Comparison of ENCODE assay signal across 29 mouse cellular contexts in the genomic region with DNA sequence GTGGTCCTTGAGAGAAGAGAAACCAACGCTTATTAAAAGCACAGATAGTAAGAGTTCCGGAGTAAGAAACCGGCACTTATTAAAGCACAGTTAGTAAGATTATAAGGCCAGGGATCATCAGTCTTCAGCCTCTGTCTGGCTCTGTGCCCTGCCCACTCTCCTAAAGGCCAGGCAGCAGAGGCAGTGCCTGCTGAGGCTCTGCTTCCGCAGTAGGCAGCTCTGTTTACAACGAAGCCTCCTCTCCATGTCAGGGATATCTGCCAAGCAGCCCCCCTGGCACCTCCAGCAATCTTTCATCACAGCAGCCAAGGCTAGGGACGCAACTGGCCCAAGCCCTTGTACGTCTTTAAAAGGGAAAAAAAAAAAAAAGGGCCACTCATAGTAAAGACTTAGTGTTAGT.
DNase-seq lines count a peak whose midpoint lies in the region; ATAC-seq and TF ChIP-seq lines count a peak whose summit lies in the region.
"Had no signal": no experiment of that assay in that cellular context is flagged by ENCODE, and none has a peak within 500 bp of the region (broad histone marks: within the 10 kb centered on the region; RNA-seq: fewer than 3 reads in every experiment).

No protein-coding gene starts in this region.

- H3K27ac ChIP-seq in heart, embryonic 12.5 days (ENCODE audit: poor library complexity, severe bottlenecking), result no peak overlapping the region
- H3K27ac ChIP-seq in lung, postnatal 0 days (ENCODE audit: low read length), result no peak overlapping the region
- no peak overlapping the region for H3K27ac ChIP-seq in kidney, embryonic 15.5 days
- H3K27ac ChIP-seq: forebrain, embryonic 13.5 days; hindbrain, embryonic 13.5 days; layer of hippocampus, adult 2 months; limb, embryonic 10.5 days; limb, embryonic 15.5 days; liver, embryonic 13.5 days; lung, embryonic 15.5 days; midbrain, embryonic 12.5 days; neural tube, embryonic 13.5 days had no signal

- H3K27me3 ChIP-seq in heart, embryonic 12.5 days (replicated peaks), result no peaks in the 10 kb centered on the region
- no peaks in the 10 kb centered on the region for H3K27me3 ChIP-seq in lung, postnatal 0 days (replicated peaks; ENCODE audit: insufficient read depth, low read length)
- H3K27me3 ChIP-seq in kidney, embryonic 15.5 days, result no peaks in the 10 kb centered on the region
- H3K27me3 ChIP-seq: forebrain, embryonic 13.5 days; hindbrain, embryonic 13.5 days; limb, embryonic 15.5 days; liver, embryonic 13.5 days; lung, embryonic 15.5 days; megakaryocyte, embryonic 14.5 days; midbrain, embryonic 12.5 days; neural tube, embryonic 13.5 days had no signal

- TF ChIP-seq CTCF in lung, postnatal 0 days (IDR thresholded peaks at IDR 0.05), result no peak
- no peak for TF ChIP-seq CTCF in lung, adult 2 months (IDR thresholded peaks at IDR 0.05; ENCODE audit: insufficient read depth, low read length)

- H3K36me3 ChIP-seq in heart, embryonic 12.5 days, result no peaks in the 10 kb centered on the region
- no peaks in the 10 kb centered on the region for H3K36me3 ChIP-seq in lung, postnatal 0 days (ENCODE audit: insufficient read depth, low read length)
- H3K36me3 ChIP-seq in kidney, embryonic 15.5 days, result no peaks in the 10 kb centered on the region
- H3K36me3 ChIP-seq: G1E; hindbrain, embryonic 13.5 days; limb, embryonic 10.5 days; limb, embryonic 15.5 days; liver, embryonic 13.5 days; lung, embryonic 15.5 days; midbrain, embryonic 12.5 days; neural tube, embryonic 13.5 days had no signal

- ATAC-seq in heart, embryonic 12.5 days (ENCODE audit: insufficient number of reproducible peaks, low FRiP score), result no peak
- ATAC-seq in lung, postnatal 0 days, result peak; percentile 11; the same call in 1 of the 2 replicates
- no peak for ATAC-seq in kidney, embryonic 15.5 days (replicated peaks; ENCODE audit: low FRiP score)
- ATAC-seq: forebrain, embryonic 13.5 days had no signal

- WGBS in heart, embryonic 12.5 days, result 66% methylated on average over 7 of the region's 7 CpGs
- WGBS in lung, postnatal 0 days, result 44% methylated on average over 7 of the region's 7 CpGs
- 45% methylated on average over 7 of the region's 7 CpGs for WGBS in lung, adult 2 months
- WGBS in kidney, embryonic 15.5 days, result 85% methylated on average over 7 of the region's 7 CpGs

- H3K9ac ChIP-seq in heart, embryonic 12.5 days, result no peak overlapping the region
- no peak overlapping the region for H3K9ac ChIP-seq in lung, postnatal 0 days (replicated peaks; ENCODE audit: low read depth)
- H3K9ac ChIP-seq in kidney, embryonic 15.5 days, result no peak overlapping the region
- H3K9ac ChIP-seq: forebrain, embryonic 13.5 days; hindbrain, embryonic 13.5 days; limb, embryonic 15.5 days; liver, embryonic 13.5 days; lung, embryonic 15.5 days; midbrain, embryonic 12.5 days; neural tube, embryonic 13.5 days had no signal

- peak; percentile 58 for DNase-seq in heart, adult 11 months
- DNase-seq in lung, postnatal 0 days (ENCODE audit: low spot score), result peak; percentile 15
- no peak for DNase-seq in lung, adult 2 months
- DNase-seq in adrenal gland, postnatal 36 days, result peak; percentile 73 to 74
- DNase-seq in lung, postnatal 4 days, result peak; percentile 5 to 48
- DNase-seq in yolk sac, embryonic 10.5 days (ENCODE audit: low spot score), result no peak
- DNase-seq: cerebellum, adult 8-10 months; gastrocnemius, postnatal 14 days; heart, adult 18-20 months; heart, postnatal 4 days; kidney, adult 11 months; kidney, postnatal 36 days; liver, embryonic 13.5 days; retina, postnatal 1 day; right cerebral cortex, postnatal 14 days; thymus, postnatal 4 days had no signal

- TF ChIP-seq POLR2A in lung, adult 2 months (IDR thresholded peaks at IDR 0.05; ENCODE audit: borderline replicate concordance, extremely low read depth, low read depth, low read length), result no peak

- no peaks in the 10 kb centered on the region for H3K4me1 ChIP-seq in heart, embryonic 12.5 days (replicated peaks)
- H3K4me1 ChIP-seq in lung, postnatal 0 days (ENCODE audit: insufficient read depth, low read depth, low read length), result no peaks in the 10 kb centered on the region
- H3K4me1 ChIP-seq in lung, adult 2 months (ENCODE audit: control insufficient read depth, insufficient read depth, low read length), result no peaks in the 10 kb centered on the region
- no peaks in the 10 kb centered on the region for H3K4me1 ChIP-seq in kidney, embryonic 15.5 days
- H3K4me1 ChIP-seq: forebrain, embryonic 13.5 days; limb, embryonic 10.5 days; liver, embryonic 13.5 days; lung, embryonic 15.5 days; megakaryocyte, embryonic 14.5 days; midbrain, embryonic 12.5 days; neural tube, embryonic 13.5 days had no signal

- no peak for TF ChIP-seq EP300 in lung, postnatal 0 days (IDR thresholded peaks at IDR 0.05)

- no peak overlapping the region for H3K4me2 ChIP-seq in heart, embryonic 12.5 days
- no peak overlapping the region for H3K4me2 ChIP-seq in lung, postnatal 0 days (replicated peaks; ENCODE audit: low read depth, low read length)
- H3K4me2 ChIP-seq in kidney, embryonic 15.5 days, result no peak overlapping the region
- H3K4me2 ChIP-seq: forebrain, embryonic 13.5 days; heart, embryonic 11.5 days; hindbrain, embryonic 13.5 days; limb, embryonic 15.5 days; liver, embryonic 13.5 days; lung, embryonic 15.5 days; midbrain, embryonic 12.5 days; neural tube, embryonic 13.5 days had no signal

- H3K4me3 ChIP-seq in heart, embryonic 12.5 days, result no peak overlapping the region
- no peak overlapping the region for H3K4me3 ChIP-seq in lung, postnatal 0 days (ENCODE audit: low read depth, low read length)
- H3K4me3 ChIP-seq in lung, adult 2 months (replicated peaks; ENCODE audit: extremely low read depth, low read depth, low read length), result no peak overlapping the region
- no peak overlapping the region for H3K4me3 ChIP-seq in kidney, embryonic 15.5 days (replicated peaks)
- H3K4me3 ChIP-seq: forebrain, embryonic 13.5 days; hindbrain, embryonic 13.5 days; layer of hippocampus, adult 2 months; limb, embryonic 10.5 days; limb, embryonic 15.5 days; liver, embryonic 13.5 days; lung, embryonic 15.5 days; megakaryocyte, embryonic 14.5 days; midbrain, embryonic 12.5 days; neural tube, embryonic 13.5 days had no signal

- no peaks in the 10 kb centered on the region for H3K9me3 ChIP-seq in heart, embryonic 12.5 days (replicated peaks)
- no peaks in the 10 kb centered on the region for H3K9me3 ChIP-seq in lung, postnatal 0 days (ENCODE audit: low read length)
- H3K9me3 ChIP-seq in kidney, embryonic 15.5 days (replicated peaks), result no peaks in the 10 kb centered on the region
- H3K9me3 ChIP-seq: forebrain, embryonic 13.5 days; hindbrain, embryonic 13.5 days; limb, embryonic 10.5 days; limb, embryonic 15.5 days; liver, embryonic 13.5 days; lung, embryonic 15.5 days; midbrain, embryonic 12.5 days; neural tube, embryonic 13.5 days had no signal

Comparison
In these comparisons a context has a peak if more than half of its experiments do, and no peak if none do; other contexts are left out.
1. DNase-seq: peak in heart, adult 11 months (single experiment), lung, postnatal 0 days (single experiment), adrenal gland, postnatal 36 days (2 of 2) and lung, postnatal 4 days (2 of 2); none in lung, adult 2 months (single experiment) and yolk sac, embryonic 10.5 days (single experiment).